Mouse (Mus musculus) cerebellum, adult 2 months (tissue): ENCODE results near the gene Prrxl1. TPM values are rescaled to one million over a fixed set of nuclear protein-coding genes. Genes with fewer than 3 reads are reported as not detected.

Experiments used
- DNase-seq, 2 experiments: peaks; one replicate each; pipeline ENCODE4 v3.0.0; 2021
- H3K27ac ChIP-seq: fragments of 200-500 bp; 2 replicates; pipeline ENCODE4 v1.5.1; 2012; ENCODE audit warnings: low read length, control low read depth, inconsistent platforms; ENCODE audit not compliant: insufficient read depth
- H3K27me3 ChIP-seq: fragments of 200-500 bp; 2 replicates; pipeline ENCODE4 v1.6.1; 2012; ENCODE audit warnings: inconsistent platforms, mild to moderate bottlenecking, low read length, moderate library complexity; ENCODE audit not compliant: control insufficient read depth, insufficient read depth
- H3K4me1 ChIP-seq: fragments of 200-500 bp; 2 replicates; pipeline ENCODE4 v1.6.1; 2011; ENCODE audit warnings: low read length; ENCODE audit not compliant: control insufficient read depth, insufficient read depth
- H3K4me3 ChIP-seq: fragments of 200-500 bp; replicated peaks from 2 replicates; pipeline ENCODE3; 2011; ENCODE audit warnings: mild to moderate bottlenecking, low read depth, low read length, control low read depth; ENCODE audit not compliant: insufficient read depth
- CTCF ChIP-seq: fragments of 200-500 bp; IDR thresholded peaks from 2 replicates; pipeline ENCODE4 v1.5.1; 2011; ENCODE audit warnings: low read depth, mild to moderate bottlenecking, control low read depth, low read length, moderate library complexity, borderline replicate concordance; ENCODE audit not compliant: insufficient read depth
- POLR2A ChIP-seq: fragments of 200-500 bp; IDR thresholded peaks from 2 replicates; pipeline ENCODE4 v1.6.1; 2011; ENCODE audit warnings: low read length, control low read depth, borderline replicate concordance; ENCODE audit not compliant: insufficient read depth
- WGBS: fragments of 180-500 bp; shearing (Covaris S2); methylation state at CpG from one replicate; pipeline ENCODE4 v1.1.7; 2018; 5-methylcytosine and 5-hydroxymethylcytosine counted together
- polyA plus RNA-seq: library from polyadenylated mRNA; depleted of rRNA; stranded (reverse); fragments of >200 nt; gene quantifications from 2 replicates; pipeline ENCODE4 v1.2.3, GENCODE M21; 2012

The Prrxl1 gene
- polyA plus RNA-seq, 1 experiment: 1.5 TPM

- 58% methylated on average over 15 of the region's 15 CpGs for WGBS
- TF ChIP-seq CTCF: no peak
- no peak for TF ChIP-seq POLR2A
- H3K27ac ChIP-seq: no peak overlapping the region
- H3K4me1 ChIP-seq: peaks cover 6% of the 10 kb centered on the region; the same call in 1 of the 2 replicates
- no peak for DNase-seq
- H3K27me3 ChIP-seq: peaks cover 1% of the 10 kb centered on the region; the same call in 1 of the 2 replicates
- H3K4me3 ChIP-seq: no peak overlapping the region
These were observed 6.3 kb downstream of the Prrxl1 start for GRCm38 (mm10) chr14:32605508-32605907.

- Histone ChIP-seq H3K27me3 (0 out of 2 replicates have a peak, but pooled peaks cover under 1% of the 10 kb centered on the region), H3K27ac (no peak overlapping the region), H3K4me1 (peaks cover 6% of the 10 kb centered on the region; the same call in 1 of the 2 replicates), H3K4me3 (no peak overlapping the region)
- no peak for DNase-seq
- WGBS: 75% methylated on average over 8 of the region's 8 CpGs
- no peak for TF ChIP-seq CTCF
- no peak for TF ChIP-seq POLR2A
These were observed 7.1 kb downstream of the Prrxl1 start for GRCm38 (mm10) chr14:32606316-32606715.

GRCm38 (mm10) chr14:32609392-32609791 is 10.2 kb downstream of the Prrxl1 start:
- no peak overlapping the region for H3K4me3 ChIP-seq
- no peak overlapping the region for H3K27ac ChIP-seq
- peaks cover 6% of the 10 kb centered on the region; the same call in 1 of the 2 replicates for H3K4me1 ChIP-seq
- WGBS: 36% methylated on average over 3 of the region's 3 CpGs
- peak; percentile 18 to 31 for DNase-seq
- no peaks in the 10 kb centered on the region for H3K27me3 ChIP-seq
- TF ChIP-seq POLR2A (no peak), CTCF (peak; percentile 60)

- TF ChIP-seq POLR2A (no peak), CTCF (no peak)
- 92% methylated on average over 5 of the region's 5 CpGs for WGBS
- no peak for DNase-seq
- H3K4me3 ChIP-seq: no peak overlapping the region
- H3K27me3 ChIP-seq: no peaks in the 10 kb centered on the region
- H3K4me1 ChIP-seq: no peaks in the 10 kb centered on the region
- H3K27ac ChIP-seq: no peak overlapping the region
These were observed 18.0 kb downstream of the Prrxl1 start for GRCm38 (mm10) chr14:32617253-32617652.

GRCm38 (mm10) chr14:32624245-32624644 is 25.0 kb downstream of the Prrxl1 start:
- H3K4me1 ChIP-seq: peaks cover 6% of the 10 kb centered on the region; the same call in 1 of the 2 replicates
- no peaks in the 10 kb centered on the region for H3K27me3 ChIP-seq
- no peak for DNase-seq
- no peak overlapping the region for H3K4me3 ChIP-seq
- TF ChIP-seq POLR2A (no peak), CTCF (no peak)
- H3K27ac ChIP-seq: no peak overlapping the region
- 63% methylated on average over 3 of the region's 3 CpGs for WGBS

- TF ChIP-seq CTCF (no peak), POLR2A (no peak)
- Histone ChIP-seq H3K27me3 (no peaks in the 10 kb centered on the region), H3K4me1 (peaks cover 6% of the 10 kb centered on the region; the same call in 1 of the 2 replicates), H3K4me3 (no peak overlapping the region), H3K27ac (no peak overlapping the region)
- WGBS: 94% methylated on average over 7 of the region's 7 CpGs
- no peak for DNase-seq
These were observed 25.6 kb downstream of the Prrxl1 start for GRCm38 (mm10) chr14:32624811-32625210.

GRCm38 (mm10) chr14:32627271-32627670 is 28.1 kb downstream of the Prrxl1 start:
- 20% methylated on average over 2 of the region's 2 CpGs for WGBS
- H3K4me1 ChIP-seq: peaks cover 6% of the 10 kb centered on the region; the same call in 1 of the 2 replicates
- H3K27ac ChIP-seq: no peak overlapping the region
- TF ChIP-seq POLR2A: no peak
- no peak for TF ChIP-seq CTCF
- no peak overlapping the region for H3K4me3 ChIP-seq
- no peak for DNase-seq
- H3K27me3 ChIP-seq: no peaks in the 10 kb centered on the region

- WGBS: 30% methylated on average over 10 of the region's 10 CpGs
- H3K4me3 ChIP-seq: no peak overlapping the region
- H3K27me3 ChIP-seq: no peaks in the 10 kb centered on the region
- TF ChIP-seq CTCF: no peak
- no peak for TF ChIP-seq POLR2A
- H3K27ac ChIP-seq: no peak overlapping the region
- peaks cover 6% of the 10 kb centered on the region; the same call in 1 of the 2 replicates for H3K4me1 ChIP-seq
- peak in 1 of 2 experiments; percentile 8 for DNase-seq
These were observed 29.4 kb downstream of the Prrxl1 start for GRCm38 (mm10) chr14:32628584-32628983.
